Mouse (Mus musculus) forebrain, embryonic 14.5 days (tissue): ENCODE data around the gene Eif4g3. TPM values are rescaled to one million over a fixed set of nuclear protein-coding genes. Genes with fewer than 3 reads are reported as not detected.

Experiments used
- ATAC-seq: fragments of 200-750 bp; cut with Nextera tagmentation; 2 replicates; pipeline ENCODE4 v1.8.0; 2017; ENCODE audit warnings: mild to moderate bottlenecking, moderate library complexity
- DNase-seq: peaks from one replicate; pipeline ENCODE4 v3.0.0-alpha.2; 2015; ENCODE audit warnings: low spot score
- H3K27ac ChIP-seq: fragments of 300-500 bp; sonication (generic); 2 replicates; pipeline ENCODE4 v1.5.1; 2014; ENCODE audit warnings: low read depth, mild to moderate bottlenecking, control low read depth, low read length, moderate library complexity
- H3K27me3 ChIP-seq: fragments of 300-500 bp; sonication (generic); replicated peaks from 2 replicates; pipeline ENCODE4 v1.6.1; 2014; ENCODE audit warnings: low read length, control low read depth, mixed read lengths; ENCODE audit not compliant: control insufficient read depth, insufficient read depth
- H3K36me3 ChIP-seq: fragments of 300-500 bp; sonication (generic); 2 replicates; pipeline ENCODE4 v1.6.1; 2014; ENCODE audit warnings: low read length, control low read depth; ENCODE audit not compliant: control insufficient read depth, insufficient read depth
- H3K4me1 ChIP-seq: fragments of 300-500 bp; sonication (generic); 2 replicates; pipeline ENCODE4 v1.6.1; 2014; ENCODE audit warnings: antibody characterized with exemption, low read length, control low read depth; ENCODE audit not compliant: control insufficient read depth, insufficient read depth
- H3K4me2 ChIP-seq: fragments of 300-500 bp; sonication (generic); 2 replicates; pipeline ENCODE4 v1.6.1; 2014; ENCODE audit warnings: mild to moderate bottlenecking, control low read depth, low read length
- H3K4me3 ChIP-seq: fragments of 300-500 bp; sonication (generic); 2 replicates; pipeline ENCODE4 v1.5.1; 2014; ENCODE audit warnings: low read depth, low read length, control low read depth
- H3K9ac ChIP-seq: fragments of 300-500 bp; sonication (generic); 2 replicates; pipeline ENCODE4 v1.6.1; 2014; ENCODE audit warnings: mild to moderate bottlenecking, low read length, control low read depth, moderate library complexity
- H3K9me3 ChIP-seq: fragments of 300-500 bp; sonication (generic); replicated peaks from 2 replicates; pipeline ENCODE4 v1.6.1; 2016; ENCODE audit warnings: low read length, control low read depth, mixed read lengths; ENCODE audit not compliant: control insufficient read depth
- WGBS: fragments of 180-500 bp; shearing (Covaris S2); extraction: QIAGEN DNeasy Blood & Tissue Kit; methylation state at CpG from one replicate; pipeline ENCODE4 v1.1.7; 2014; 5-methylcytosine and 5-hydroxymethylcytosine counted together
- polyA plus RNA-seq: library from polyadenylated mRNA; unstranded; fragments of >200 nt; fragmentation: Nextera tagmentation; extraction: Ambion mirVana; gene quantifications from 2 replicates; pipeline ENCODE4 v1.2.1, GENCODE M21; 2014

The Eif4g3 gene
- polyA plus RNA-seq, 1 experiment from 2014 or later = 31.6 TPM

DNA sequence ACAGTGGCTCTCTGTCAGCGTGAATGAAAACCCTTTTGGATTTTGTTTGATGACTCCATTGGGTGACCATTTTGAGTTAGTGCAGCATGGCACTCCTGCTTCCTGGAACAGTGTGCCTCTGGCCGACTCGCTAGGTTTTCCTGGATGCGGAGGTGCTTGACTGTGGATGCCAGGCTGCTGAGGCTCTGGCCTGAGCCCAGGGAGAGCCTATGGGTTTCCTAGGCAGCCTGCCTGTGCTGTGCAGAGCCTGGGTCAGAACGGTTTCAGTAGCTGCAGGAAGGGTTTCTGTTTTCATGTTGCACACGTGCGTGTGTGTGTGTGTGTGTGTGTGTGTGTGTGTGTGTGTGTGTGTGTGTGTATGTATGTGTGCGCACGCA lies 46.4 kb downstream of the Eif4g3 start:
- H3K4me1 ChIP-seq = peaks cover 4% of the 10 kb centered on the region; the same call in 1 of the 2 replicates
- DNase-seq (no peak), ATAC-seq (no peak)

DNA sequence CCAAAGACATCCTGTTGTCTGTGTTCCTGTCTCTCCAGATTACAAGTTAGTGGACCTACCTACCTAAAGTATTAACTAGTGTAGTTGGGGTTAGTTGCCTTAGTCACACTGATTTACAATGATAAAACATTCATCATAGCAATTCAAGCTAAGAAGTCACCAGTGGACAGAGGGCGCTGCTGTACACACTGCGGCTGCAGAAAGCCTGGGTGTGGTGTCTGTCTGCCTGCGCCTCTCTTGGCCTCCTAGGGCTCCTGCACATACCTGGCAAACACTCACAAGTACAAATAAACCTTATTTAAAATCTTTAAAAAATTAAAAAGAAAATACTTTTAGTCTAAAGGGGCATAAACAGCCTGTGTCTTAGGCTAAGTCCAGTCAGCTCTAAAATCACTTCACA lies 47.8 kb downstream of the Eif4g3 start:
- Histone ChIP-seq H3K4me2 (no peak overlapping the region), H3K9ac (no peak overlapping the region), H3K4me1 (peaks cover 4% of the 10 kb centered on the region; the same call in 1 of the 2 replicates), H3K36me3 (peaks cover 20% of the 10 kb centered on the region), H3K27ac (no peak overlapping the region), H3K9me3 (no peaks in the 10 kb centered on the region), H3K27me3 (no peaks in the 10 kb centered on the region), H3K4me3 (no peak overlapping the region)
- WGBS = 89% methylated on average over 3 of the region's 3 CpGs
- DNase-seq = no peak
- ATAC-seq = no peak

More for the DNA sequence above, 46.4 kb downstream of the Eif4g3 start:
- Histone ChIP-seq H3K27ac (no peak overlapping the region), H3K36me3 (peaks cover 12% of the 10 kb centered on the region), H3K9me3 (no peaks in the 10 kb centered on the region), H3K9ac (no peak overlapping the region), H3K27me3 (no peaks in the 10 kb centered on the region), H3K4me3 (no peak overlapping the region), H3K4me2 (no peak overlapping the region)
- 80% methylated on average over 9 of the region's 9 CpGs for WGBS

DNA sequence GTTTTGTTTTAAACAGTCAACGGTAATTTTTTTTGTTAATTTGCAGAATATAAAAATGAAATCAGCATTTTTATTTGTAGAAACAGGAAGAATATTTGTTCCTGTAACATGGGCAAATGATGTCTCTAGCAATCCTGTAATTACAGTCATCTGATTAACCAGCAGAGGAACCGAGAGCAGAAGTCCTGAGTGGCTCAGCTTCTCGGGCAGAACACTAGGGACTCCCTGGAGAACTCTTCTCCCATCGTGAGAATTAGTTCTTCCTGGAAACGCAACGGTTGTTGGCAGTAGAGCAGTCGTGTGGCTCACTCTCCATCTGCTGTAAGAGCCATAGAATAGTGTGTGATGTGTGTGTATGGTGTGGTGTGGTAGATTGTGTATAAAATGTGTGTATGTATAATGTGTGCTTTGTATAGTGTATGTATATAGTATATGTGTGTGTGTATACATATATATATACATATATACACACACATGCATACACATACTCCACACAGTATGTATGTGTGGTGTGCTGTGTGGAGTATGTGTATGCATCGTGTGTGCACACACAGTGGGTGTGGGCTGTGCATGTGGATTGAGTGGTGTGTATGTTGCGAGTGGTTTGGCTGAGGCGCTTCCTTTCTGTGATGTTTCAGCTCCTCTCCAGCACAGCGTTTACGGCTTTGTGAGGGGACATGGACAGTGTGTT lies 48.9 kb downstream of the Eif4g3 start:
- 76% methylated on average over 12 of the region's 12 CpGs for WGBS

DNA sequence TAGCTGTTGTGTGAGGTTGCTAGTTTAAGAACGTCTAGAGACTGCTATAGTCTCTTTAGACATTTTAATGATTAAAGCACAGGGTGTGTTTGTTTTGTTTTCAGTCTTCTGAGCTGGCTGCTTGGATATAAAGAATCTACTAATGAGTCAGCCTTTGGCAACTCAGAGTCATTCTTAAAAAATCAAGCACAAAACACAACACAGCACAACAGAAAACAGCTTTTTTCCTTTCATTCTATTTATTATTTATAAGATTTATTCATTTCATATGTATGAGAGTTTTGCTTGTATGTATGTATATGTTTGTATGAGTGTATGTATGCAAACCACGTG lies 49.4 kb downstream of the Eif4g3 start:
- Histone ChIP-seq H3K27ac (peak overlapping the region; percentile 30; the same call in 1 of the 2 replicates), H3K27me3 (no peaks in the 10 kb centered on the region), H3K36me3 (peaks cover 22% of the 10 kb centered on the region), H3K4me2 (no peak overlapping the region), H3K9ac (no peak overlapping the region), H3K4me3 (no peak overlapping the region), H3K9me3 (no peaks in the 10 kb centered on the region), H3K4me1 (peaks cover 4% of the 10 kb centered on the region; the same call in 1 of the 2 replicates)
- WGBS = 44% methylated on average over 2 of the region's 2 CpGs
- ATAC-seq = no peak
- DNase-seq = no peak

More for the DNA sequence above, 48.9 kb downstream of the Eif4g3 start:
- H3K4me3 ChIP-seq = no peak overlapping the region
- H3K27me3 ChIP-seq = no peaks in the 10 kb centered on the region
- peak overlapping the region; percentile 30; the same call in 1 of the 2 replicates for H3K27ac ChIP-seq
- H3K4me2 ChIP-seq = no peak overlapping the region
- peaks cover 4% of the 10 kb centered on the region; the same call in 1 of the 2 replicates for H3K4me1 ChIP-seq
- ATAC-seq (no peak), DNase-seq (peak; percentile 45)
- no peaks in the 10 kb centered on the region for H3K9me3 ChIP-seq
- H3K36me3 ChIP-seq = peaks cover 21% of the 10 kb centered on the region
- H3K9ac ChIP-seq = no peak overlapping the region

DNA sequence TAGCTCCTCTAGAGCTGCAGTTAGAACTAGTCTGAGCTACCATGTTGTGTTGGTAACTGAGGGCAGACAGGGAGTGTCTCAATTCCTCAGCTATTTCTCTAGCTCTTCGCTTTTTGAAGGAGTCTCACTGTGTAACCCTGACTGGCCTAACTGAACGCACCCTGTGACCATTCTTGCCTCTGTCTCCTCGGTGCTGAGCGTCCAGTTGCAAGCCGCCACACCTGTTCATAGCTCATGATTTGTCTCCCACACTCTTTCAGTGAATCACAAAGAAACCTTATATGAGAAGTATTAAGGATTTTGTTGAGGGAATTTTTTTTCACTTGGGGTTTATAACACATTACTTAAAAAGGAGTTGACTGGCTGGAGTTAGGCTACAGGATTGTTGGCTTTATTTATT lies 49.8 kb downstream of the Eif4g3 start:
- Histone ChIP-seq H3K36me3 (peaks cover 24% of the 10 kb centered on the region), H3K27ac (no peak overlapping the region), H3K4me2 (no peak overlapping the region), H3K4me1 (peaks cover 4% of the 10 kb centered on the region; the same call in 1 of the 2 replicates), H3K9ac (no peak overlapping the region), H3K27me3 (no peaks in the 10 kb centered on the region), H3K9me3 (no peaks in the 10 kb centered on the region), H3K4me3 (no peak overlapping the region)
- ATAC-seq = no peak
- no peak for DNase-seq
- WGBS = 92% methylated on average over 5 of the region's 5 CpGs

DNA sequence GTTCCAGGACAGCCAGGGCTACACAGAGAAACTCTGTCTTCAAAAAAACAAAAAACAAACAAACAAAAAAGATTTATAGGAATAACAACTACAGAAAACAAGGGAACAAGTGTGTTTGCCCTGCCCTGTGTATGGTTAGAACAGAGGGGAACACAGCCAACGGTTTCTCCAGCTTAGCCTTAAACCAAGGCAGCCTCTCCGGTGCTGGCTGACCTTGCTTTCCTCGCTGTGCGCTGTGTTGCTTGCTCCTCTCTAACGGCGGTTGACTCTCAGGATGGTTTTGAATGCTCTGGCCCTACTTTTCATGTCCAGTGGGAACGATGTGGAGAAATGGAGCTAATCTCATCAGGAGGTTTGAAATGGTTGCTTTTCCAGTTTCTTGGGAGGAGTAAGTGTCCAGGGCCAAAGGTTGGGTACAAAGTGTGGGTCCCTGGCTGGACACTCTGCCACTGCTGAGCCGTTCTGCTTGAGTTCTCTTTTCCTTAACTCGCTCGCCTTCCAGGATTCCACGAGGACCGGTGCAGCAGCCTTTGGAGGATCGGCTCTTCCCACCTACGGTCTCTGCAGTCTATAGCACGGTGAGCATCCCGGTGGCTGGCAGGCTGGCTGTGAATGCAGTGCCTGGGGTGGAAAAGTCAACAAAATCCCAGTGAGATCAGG lies 52.1 kb downstream of the Eif4g3 start:
- Histone ChIP-seq H3K9me3 (no peaks in the 10 kb centered on the region), H3K36me3 (peaks cover 34% of the 10 kb centered on the region), H3K4me2 (no peak overlapping the region), H3K4me3 (no peak overlapping the region), H3K4me1 (peaks cover 4% of the 10 kb centered on the region; the same call in 1 of the 2 replicates), H3K27me3 (no peaks in the 10 kb centered on the region), H3K9ac (no peak overlapping the region), H3K27ac (no peak overlapping the region)
- no peak for ATAC-seq
- WGBS = 97% methylated on average over 16 of the region's 16 CpGs
- DNase-seq = no peak

DNA sequence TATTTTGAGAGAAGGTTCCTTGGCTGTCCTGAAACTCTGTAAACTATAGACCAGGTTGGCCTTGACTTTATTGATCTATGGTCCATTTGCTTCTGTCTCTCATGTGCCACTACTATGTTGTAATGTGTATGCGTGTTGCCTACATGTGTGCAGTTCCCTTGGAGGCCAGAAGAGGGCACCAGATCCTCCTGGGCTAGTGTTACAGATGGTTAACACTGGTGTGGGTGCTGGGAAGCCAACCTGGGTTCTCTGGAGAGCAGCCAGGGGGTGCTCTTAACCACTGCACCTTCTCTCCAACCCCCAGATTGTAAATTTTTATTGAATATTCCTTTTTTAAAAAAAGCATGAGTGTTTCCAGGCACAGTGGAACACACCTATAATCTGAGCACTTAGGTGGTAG lies 53.0 kb downstream of the Eif4g3 start:
- no peaks in the 10 kb centered on the region for H3K27me3 ChIP-seq
- DNase-seq (no peak), ATAC-seq (no peak)
- no peaks in the 10 kb centered on the region for H3K9me3 ChIP-seq
- H3K4me1 ChIP-seq = peaks cover 4% of the 10 kb centered on the region; the same call in 1 of the 2 replicates
- H3K36me3 ChIP-seq = peaks cover 31% of the 10 kb centered on the region
- no peak overlapping the region for H3K27ac ChIP-seq
- H3K4me3 ChIP-seq = no peak overlapping the region
- no peak overlapping the region for H3K4me2 ChIP-seq
- 93% methylated on average over 1 of the region's 1 CpGs for WGBS
- no peak overlapping the region for H3K9ac ChIP-seq

DNA sequence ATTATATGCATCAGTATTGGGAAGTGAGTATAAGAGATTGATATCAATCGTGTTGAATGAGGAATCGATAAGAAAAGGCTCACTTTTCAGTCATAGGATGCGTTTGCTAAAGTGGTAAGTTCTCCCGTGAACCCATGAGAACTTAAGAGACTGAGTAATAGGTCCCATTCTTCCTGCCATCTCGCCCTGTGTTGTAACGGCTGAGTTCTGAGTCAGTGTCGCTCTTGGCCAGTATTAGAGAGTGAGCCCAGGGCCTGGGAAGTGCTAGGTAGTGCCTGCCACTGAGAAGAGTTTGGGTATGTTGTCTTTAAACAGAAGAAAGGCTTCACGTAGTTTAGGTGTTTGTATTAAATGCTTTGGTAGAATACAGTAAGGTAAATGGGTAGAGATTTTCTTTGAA lies 53.5 kb downstream of the Eif4g3 start:
- Histone ChIP-seq H3K4me1 (peaks cover 4% of the 10 kb centered on the region; the same call in 1 of the 2 replicates), H3K9ac (no peak overlapping the region), H3K27ac (no peak overlapping the region), H3K9me3 (no peaks in the 10 kb centered on the region), H3K27me3 (no peaks in the 10 kb centered on the region), H3K4me2 (no peak overlapping the region), H3K4me3 (no peak overlapping the region), H3K36me3 (peaks cover 26% of the 10 kb centered on the region)
- 97% methylated on average over 8 of the region's 8 CpGs for WGBS
- no peak for DNase-seq
- no peak for ATAC-seq

DNA sequence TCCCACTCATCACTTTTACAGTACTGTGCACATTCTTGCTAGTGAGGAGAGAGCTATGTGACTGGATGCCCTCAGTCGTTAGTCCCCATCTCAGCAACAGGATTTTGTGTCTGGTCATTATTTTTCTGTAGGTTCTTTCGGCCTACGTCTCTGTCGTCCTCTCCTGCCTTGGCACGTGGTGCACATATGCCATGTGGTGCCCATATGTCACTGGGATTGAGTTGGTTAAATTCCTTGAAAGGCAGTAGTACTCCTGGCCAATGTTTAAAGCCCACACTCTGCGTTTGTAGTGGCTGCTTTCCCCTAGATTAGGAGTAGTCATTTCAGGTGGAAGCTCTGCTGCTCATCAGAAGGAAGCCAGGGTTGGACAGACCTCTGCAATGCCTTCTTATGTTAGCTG lies 56.7 kb downstream of the Eif4g3 start:
- Histone ChIP-seq H3K36me3 (peaks cover 39% of the 10 kb centered on the region), H3K4me1 (no peaks in the 10 kb centered on the region), H3K27me3 (no peaks in the 10 kb centered on the region), H3K27ac (no peak overlapping the region), H3K9me3 (no peaks in the 10 kb centered on the region), H3K9ac (no peak overlapping the region), H3K4me2 (no peak overlapping the region), H3K4me3 (no peak overlapping the region)
- DNase-seq (peak; percentile 44), ATAC-seq (no peak)
- 59% methylated on average over 6 of the region's 6 CpGs for WGBS
